Mouse (Mus musculus): ENCODE results near the gene Gm3047.
"Not testable (repeated sequence)": the region's sequence is repeated elsewhere in the genome, so short reads cannot be mapped to it uniquely, and the experiment has no call there.

Gene Gm3047

GRCm38 (mm10) chr14:4555105-4555504 lies at the start of gene Gm3047:
Gene Gm3047, plus strand, starts transcription at chr14:4555405.
- not testable (repeated sequence) for DNase-seq

Data from embryo, embryonic 11 days (tissue).